Mouse (Mus musculus) thymus, postnatal 25 days (tissue): ENCODE data around the gene Cdkn2d.

Source experiments
- DNase-seq: peaks from one replicate; pipeline ENCODE4 v3.0.0; 2022

Cdkn2d gene

DNA sequence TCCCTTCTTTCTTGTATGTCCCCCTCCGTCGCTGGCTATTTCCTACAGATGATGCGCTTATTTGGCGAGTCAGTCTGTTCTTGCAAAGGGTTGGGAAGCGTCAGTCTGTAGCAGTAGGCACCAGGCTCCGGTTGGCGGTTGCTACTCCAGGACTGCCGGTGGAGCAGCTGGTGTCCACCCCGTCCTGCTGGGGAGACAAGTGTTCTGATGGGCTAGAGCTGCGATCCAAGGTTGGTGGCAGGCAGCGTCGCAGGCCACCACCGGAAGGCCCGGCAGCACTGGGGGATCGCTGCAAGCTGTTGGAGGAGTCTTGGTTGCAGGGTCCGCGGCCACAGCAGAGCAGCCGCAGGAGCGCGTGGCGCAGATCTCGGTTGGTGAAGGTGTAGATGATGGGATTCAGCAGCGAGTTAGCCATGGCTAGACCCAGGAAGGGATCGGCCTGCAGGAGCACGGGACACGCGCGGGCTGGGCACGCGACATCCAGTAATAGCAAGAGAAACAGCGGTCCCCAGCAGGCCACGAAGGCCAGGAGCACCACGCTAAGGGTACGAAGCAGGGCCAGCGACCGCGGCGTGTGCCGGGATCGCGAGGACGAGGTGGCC, 47.3 kb downstream of the Cdkn2d start:
- no peak for DNase-seq

DNA sequence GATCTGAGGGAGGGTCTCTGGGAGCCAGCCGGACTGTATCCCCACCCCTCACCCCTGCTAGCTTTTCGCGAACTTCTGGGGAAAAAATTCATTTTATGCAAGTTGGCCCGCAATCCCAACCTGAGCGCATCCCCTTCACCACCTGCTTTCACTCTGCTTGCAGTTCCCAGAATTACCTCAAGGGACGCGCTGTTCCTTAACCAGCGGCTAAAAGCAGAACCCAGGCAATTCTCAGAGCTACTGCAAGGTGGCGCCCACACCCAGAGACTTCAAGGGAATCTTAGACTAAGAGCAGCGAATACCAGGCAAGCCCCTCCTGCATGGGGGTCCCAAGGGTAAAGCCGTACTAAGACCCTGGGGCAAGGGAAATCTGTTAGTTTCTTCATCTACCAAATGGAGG, 49.9 kb downstream of the Cdkn2d start:
- DNase-seq = peak; percentile 89

- DNase-seq = no peak
Observed at GRCm38 (mm10) chr9:21239465-21239848, 51.8 kb downstream of the Cdkn2d start.

DNA sequence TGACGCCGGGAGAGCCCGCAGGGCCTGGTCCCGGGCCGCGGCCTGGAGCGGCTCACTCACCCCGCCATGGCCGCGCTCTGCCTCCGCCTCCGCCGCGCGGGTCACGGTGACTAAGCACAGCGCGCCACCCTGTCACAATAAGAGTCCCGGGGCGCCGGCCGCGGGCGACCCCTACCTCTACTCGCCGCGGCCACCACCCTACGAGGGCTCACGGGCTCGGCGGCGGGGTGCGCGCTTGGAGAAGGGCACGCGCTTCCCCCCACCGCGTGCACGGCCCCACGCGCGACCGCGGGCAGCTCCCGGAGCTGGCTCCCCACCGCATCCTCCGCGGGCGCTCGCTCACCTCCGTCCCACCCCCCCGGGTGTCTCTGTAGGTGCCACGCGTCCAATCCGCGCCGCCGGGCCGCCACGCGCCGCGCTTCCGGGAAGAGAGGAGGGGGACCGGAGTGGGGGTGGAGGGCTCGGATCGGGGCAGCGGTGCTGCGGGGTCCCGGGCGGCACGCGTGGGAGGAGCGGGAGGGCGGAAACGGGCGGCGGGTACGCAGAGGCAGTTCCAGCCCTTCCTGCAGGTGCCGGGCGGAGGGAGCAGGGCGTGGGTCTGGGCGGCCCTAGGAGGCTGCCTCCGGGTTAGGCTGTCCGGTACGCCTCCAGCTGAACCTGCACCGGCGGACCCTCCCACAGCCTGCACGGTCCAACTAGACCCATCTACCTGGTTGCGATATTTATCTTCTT, 52.3 kb downstream of the Cdkn2d start, which contains the start of gene Keap1:
Gene Keap1, minus strand, starts transcription at position 629 of the 732 bp plus-strand sequence.
- DNase-seq = peak; percentile 91
